Mouse (Mus musculus): ENCODE results near the gene Sec61b.

The Sec61b gene

GRCm38 (mm10) chr4:47480576-47480975 is 6.1 kb downstream of the Sec61b start:
- no peak for DNase-seq (ENCODE audit: low read depth)

GRCm38 (mm10) chr4:47491243-47491642 is 16.8 kb downstream of the Sec61b start:
- DNase-seq (ENCODE audit: low read depth): no peak

GRCm38 (mm10) chr4:47492311-47493086 is 18.0 kb downstream of the Sec61b start:
- DNase-seq (ENCODE audit: low read depth): no peak

GRCm38 (mm10) chr4:47493456-47493855 is 19.0 kb downstream of the Sec61b start:
- no peak for DNase-seq (ENCODE audit: low read depth)

- DNase-seq (ENCODE audit: low read depth): no peak
Observed at GRCm38 (mm10) chr4:47494137-47494536, 19.7 kb downstream of the Sec61b start.

- no peak for DNase-seq (ENCODE audit: low read depth)
Observed at GRCm38 (mm10) chr4:47494686-47495085, 20.2 kb downstream of the Sec61b start.

GRCm38 (mm10) chr4:47497811-47498385 is 23.4 kb downstream of the Sec61b start:
- DNase-seq (ENCODE audit: low read depth): no peak

- no peak for DNase-seq (ENCODE audit: low read depth)
Observed at GRCm38 (mm10) chr4:47499121-47499545, 24.7 kb downstream of the Sec61b start.

GRCm38 (mm10) chr4:47502546-47502971 is 28.1 kb downstream of the Sec61b start:
- DNase-seq (ENCODE audit: low read depth): peak; percentile 81

- DNase-seq (ENCODE audit: low read depth): no peak
Observed at GRCm38 (mm10) chr4:47503045-47503444, 28.6 kb downstream of the Sec61b start.

GRCm38 (mm10) chr4:47504841-47505517 is 30.5 kb downstream of the Sec61b start:
- DNase-seq (ENCODE audit: low read depth): no peak

GRCm38 (mm10) chr4:47518551-47519181 is 44.2 kb downstream of the Sec61b start:
- no peak for DNase-seq (ENCODE audit: low read depth)

- DNase-seq (ENCODE audit: low read depth): no peak
Observed at GRCm38 (mm10) chr4:47520076-47520475, 45.6 kb downstream of the Sec61b start.

- DNase-seq (ENCODE audit: low read depth): peak; percentile 6
Observed at GRCm38 (mm10) chr4:47521884-47522605, 47.6 kb downstream of the Sec61b start.

- DNase-seq (ENCODE audit: low read depth): no peak
Observed at GRCm38 (mm10) chr4:47529866-47530265, 55.4 kb downstream of the Sec61b start.

Measured in induced T-regulatory cell, adult 2 months (primary cell).